Mouse (Mus musculus): Measurements from ENCODE around the gene Susd1.

- no peak for TF ChIP-seq POLR2A (IDR thresholded peaks at IDR 0.05; ENCODE audit: control insufficient read depth in 1 of 2, insufficient read depth in 1 of 2, low read depth in 1 of 2, low read length in 2 of 2, poor library complexity in 1 of 2)
- TF ChIP-seq TAL1 (IDR thresholded peaks at IDR 0.05; ENCODE audit: low read length), result no peak
- TF ChIP-seq EP300 (IDR thresholded peaks at IDR 0.05; ENCODE audit: low read depth in 1 of 2, low read length in 2 of 2), result no peak
- TF ChIP-seq USF2 (IDR thresholded peaks at IDR 0.05; ENCODE audit: borderline replicate concordance in 1 of 2, insufficient read depth in 1 of 2, low read depth in 1 of 2, low read length in 2 of 2), result no peak
- no peak for TF ChIP-seq BHLHE40 (IDR thresholded peaks at IDR 0.05; ENCODE audit: borderline replicate concordance, low read depth, low read length)
- TF ChIP-seq CTCF (IDR thresholded peaks at IDR 0.05 in 2 of 3, conservative IDR thresholded peaks at IDR 0.05 in 1 of 3; ENCODE audit: control insufficient read depth in 1 of 3, insufficient read depth in 1 of 3, low read depth in 2 of 3, low read length in 3 of 3, poor library complexity in 1 of 3, severe bottlenecking in 1 of 3), result no peak
- TF ChIP-seq TCF12 (IDR thresholded peaks at IDR 0.05; ENCODE audit: low read depth, low read length), result no peak
Observed at GRCm38 (mm10) chr4:59321181-59322008, 117.0 kb downstream of the Susd1 start.

Measured in MEL (cell line).